Mouse (Mus musculus) neural tube, embryonic 15.5 days (tissue): ENCODE measurements around the gene Bace2. TPM values are rescaled to one million over a fixed set of nuclear protein-coding genes. Genes with fewer than 3 reads are reported as not detected.

Source experiments
- ATAC-seq: fragments of 200-750 bp; cut with Nextera tagmentation; 2 replicates; pipeline ENCODE4 v1.8.0; 2017; ENCODE audit warnings: mild to moderate bottlenecking, moderate TSS enrichment, moderate library complexity; ENCODE audit not compliant: low FRiP score
- H3K27ac ChIP-seq: fragments of 300-500 bp; sonication (generic); replicated peaks from 2 replicates; pipeline ENCODE4 v1.5.1; 2015; ENCODE audit warnings: mild to moderate bottlenecking, inconsistent platforms
- H3K27me3 ChIP-seq: fragments of 300-500 bp; sonication (generic); replicated peaks from 2 replicates; pipeline ENCODE4 v1.6.1; 2015; ENCODE audit warnings: inconsistent platforms
- H3K36me3 ChIP-seq: fragments of 300-500 bp; sonication (generic); 2 replicates; pipeline ENCODE4 v1.6.1; 2015; ENCODE audit warnings: inconsistent platforms
- H3K4me1 ChIP-seq: fragments of 300-500 bp; sonication (generic); 2 replicates; pipeline ENCODE4 v1.6.1; 2015; ENCODE audit warnings: inconsistent platforms
- H3K4me2 ChIP-seq: fragments of 300-500 bp; sonication (generic); 2 replicates; pipeline ENCODE4 v1.6.1; 2015; ENCODE audit warnings: inconsistent platforms, mild to moderate bottlenecking, moderate library complexity
- H3K4me3 ChIP-seq: fragments of 300-500 bp; sonication (generic); replicated peaks from 2 replicates; pipeline ENCODE4 v1.5.1; 2015; ENCODE audit warnings: mild to moderate bottlenecking, inconsistent platforms
- H3K9ac ChIP-seq: fragments of 300-500 bp; sonication (generic); replicated peaks from 2 replicates; pipeline ENCODE4 v1.6.1; 2015; ENCODE audit warnings: mild to moderate bottlenecking, inconsistent platforms
- H3K9me3 ChIP-seq: fragments of 300-500 bp; sonication (generic); replicated peaks from 2 replicates; pipeline ENCODE4 v1.6.1; 2016; ENCODE audit warnings: inconsistent platforms
- WGBS: fragments of 180-500 bp; shearing (Covaris S2); methylation state at CpG from one replicate; pipeline ENCODE4 v1.1.7; 2015; ENCODE audit warnings: mixed read lengths; 5-methylcytosine and 5-hydroxymethylcytosine counted together
- polyA plus RNA-seq: library from polyadenylated mRNA; unstranded; fragments of >200 nt; fragmentation: Nextera tagmentation; extraction: Ambion mirVana; gene quantifications from 2 replicates; pipeline ENCODE4 v1.2.1, GENCODE M21; 2015

The Bace2 gene
- polyA plus RNA-seq, result 7.6 and 8.5 TPM in 2 replicates

- Histone ChIP-seq H3K9ac (peak within 1 kb of the TSS; percentile 39), H3K9me3 (no peaks in the 10 kb centered on the region), H3K36me3 (no peaks in the 10 kb centered on the region), H3K27ac (no peak within 1 kb of the TSS), H3K27me3 (peaks cover 39% of the 10 kb centered on the region), H3K4me2 (peak within 1 kb of the TSS; percentile 98), H3K4me1 (peaks cover 23% of the 10 kb centered on the region), H3K4me3 (peak within 1 kb of the TSS; percentile 48)
- WGBS, result under 1% methylated on average over 53 of the region's 58 CpGs
- peak; percentile 35; the same call in 1 of the 2 replicates for ATAC-seq
Measured at GRCm38 (mm10) chr16:97356499-97357187, at the start of gene Bace2. Gene Bace2, plus strand, starts transcription at chr16:97356742.

DNA sequence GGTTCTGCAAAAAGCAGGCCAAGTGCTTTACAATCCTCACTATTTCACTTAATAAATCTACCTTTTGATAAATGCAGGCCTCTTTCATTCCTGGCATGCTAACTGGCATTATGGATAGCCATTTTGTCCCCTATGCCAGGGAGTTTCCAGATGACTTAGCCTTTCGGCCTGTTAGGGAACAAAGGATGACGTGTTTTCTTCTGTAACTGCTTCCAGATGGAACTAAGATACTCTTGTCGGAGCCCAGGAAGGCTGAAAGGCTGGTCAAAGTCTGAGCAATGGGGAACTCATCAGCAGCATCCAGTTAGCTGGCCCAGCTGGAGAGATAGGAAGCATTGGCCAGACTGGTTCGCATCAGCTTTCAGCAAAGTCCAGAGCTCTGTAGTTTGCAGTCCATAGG, 48.9 kb upstream of the Bace2 start:
- H3K27me3 ChIP-seq, result no peaks in the 10 kb centered on the region
- no peak overlapping the region for H3K4me2 ChIP-seq
- no peak overlapping the region for H3K9ac ChIP-seq
- H3K9me3 ChIP-seq, result no peaks in the 10 kb centered on the region
- no peaks in the 10 kb centered on the region for H3K4me1 ChIP-seq
- ATAC-seq, result no peak
- 64% methylated on average over 4 of the region's 4 CpGs for WGBS
- H3K4me3 ChIP-seq, result no peak overlapping the region
- no peak overlapping the region for H3K27ac ChIP-seq
- H3K36me3 ChIP-seq, result no peaks in the 10 kb centered on the region

- WGBS, result 58% methylated on average over 4 of the region's 4 CpGs
Measured at GRCm38 (mm10) chr16:97309796-97310569, 46.6 kb upstream of the Bace2 start.

GRCm38 (mm10) chr16:97310570-97310846, 46.0 kb upstream of the Bace2 start:
- Histone ChIP-seq H3K4me1 (0 out of 2 replicates have a peak, but pooled peaks cover 3% of the 10 kb centered on the region), H3K27me3 (no peaks in the 10 kb centered on the region), H3K9me3 (no peaks in the 10 kb centered on the region), H3K36me3 (no peaks in the 10 kb centered on the region), H3K4me2 (no peak overlapping the region), H3K27ac (no peak overlapping the region), H3K9ac (no peak overlapping the region), H3K4me3 (no peak overlapping the region)
- no peak for ATAC-seq
- 87% methylated on average over 1 of the region's 1 CpGs for WGBS

More at GRCm38 (mm10) chr16:97309796-97310569, 46.6 kb upstream of the Bace2 start:
- H3K27me3 ChIP-seq, result no peaks in the 10 kb centered on the region
- H3K4me3 ChIP-seq, result no peak overlapping the region
- H3K4me2 ChIP-seq, result no peak overlapping the region
- H3K27ac ChIP-seq, result no peak overlapping the region
- no peaks in the 10 kb centered on the region for H3K9me3 ChIP-seq
- H3K36me3 ChIP-seq, result no peaks in the 10 kb centered on the region
- 0 out of 2 replicates have a peak, but pooled peaks cover 3% of the 10 kb centered on the region for H3K4me1 ChIP-seq
- ATAC-seq, result no peak
- no peak overlapping the region for H3K9ac ChIP-seq

GRCm38 (mm10) chr16:97312960-97313686, 43.4 kb upstream of the Bace2 start:
- Histone ChIP-seq H3K36me3 (no peaks in the 10 kb centered on the region), H3K4me2 (no peak overlapping the region), H3K27me3 (no peaks in the 10 kb centered on the region), H3K9me3 (no peaks in the 10 kb centered on the region), H3K27ac (no peak overlapping the region), H3K4me1 (0 out of 2 replicates have a peak, but pooled peaks cover 3% of the 10 kb centered on the region), H3K4me3 (no peak overlapping the region), H3K9ac (no peak overlapping the region)
- 36% methylated on average over 10 of the region's 10 CpGs for WGBS
- peak; percentile 65 for ATAC-seq

DNA sequence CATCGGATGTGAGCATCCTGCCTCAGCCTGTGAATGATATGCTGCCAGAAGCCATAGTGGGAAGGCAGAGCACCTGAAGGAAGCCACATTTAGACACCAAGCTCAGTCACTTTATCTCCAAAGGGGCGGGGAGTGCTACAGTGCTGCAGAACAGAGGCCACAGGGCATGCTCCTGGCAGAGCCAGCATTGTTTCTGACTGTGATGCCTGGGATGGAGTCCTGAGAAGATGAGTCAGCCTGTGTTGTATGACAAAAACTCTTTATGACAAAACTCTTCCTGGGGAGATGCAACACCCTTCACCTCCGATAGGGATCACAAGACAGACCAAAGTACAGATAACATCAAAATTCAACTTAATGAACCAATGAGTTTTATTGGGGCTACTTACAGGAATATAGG, 35.0 kb upstream of the Bace2 start:
- no peaks in the 10 kb centered on the region for H3K36me3 ChIP-seq
- no peak overlapping the region for H3K4me2 ChIP-seq
- H3K4me3 ChIP-seq, result no peak overlapping the region
- H3K9ac ChIP-seq, result no peak overlapping the region
- H3K4me1 ChIP-seq, result no peaks in the 10 kb centered on the region
- ATAC-seq, result no peak
- no peaks in the 10 kb centered on the region for H3K9me3 ChIP-seq
- H3K27me3 ChIP-seq, result no peaks in the 10 kb centered on the region
- no peak overlapping the region for H3K27ac ChIP-seq
- WGBS, result 89% methylated on average over 3 of the region's 3 CpGs

- Histone ChIP-seq H3K9ac (no peak overlapping the region), H3K27ac (no peak overlapping the region), H3K4me2 (no peak overlapping the region), H3K9me3 (no peaks in the 10 kb centered on the region), H3K4me1 (no peaks in the 10 kb centered on the region), H3K27me3 (no peaks in the 10 kb centered on the region), H3K36me3 (no peaks in the 10 kb centered on the region), H3K4me3 (no peak overlapping the region)
- no peak for ATAC-seq
Measured at GRCm38 (mm10) chr16:97322604-97323003, 33.9 kb upstream of the Bace2 start.

DNA sequence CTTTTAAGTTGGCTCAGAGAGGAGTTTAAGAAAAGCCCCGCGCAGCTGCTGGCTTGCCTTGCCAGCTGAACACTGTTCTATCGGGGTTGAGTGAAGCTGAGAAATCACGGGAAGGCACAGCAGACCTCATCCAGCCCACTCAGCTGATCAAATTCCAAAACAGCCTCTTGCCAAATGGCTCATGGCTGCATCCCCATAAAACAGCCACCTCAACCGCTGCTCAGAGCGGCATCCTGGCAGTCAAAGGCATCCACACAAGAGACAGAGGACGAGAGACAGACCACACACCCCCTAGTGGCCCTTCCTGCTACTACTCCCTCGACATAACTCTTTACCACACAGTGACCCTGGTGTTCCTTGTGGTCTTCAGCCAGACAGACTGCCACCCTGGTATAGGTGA, 30.6 kb upstream of the Bace2 start:
- H3K27ac ChIP-seq, result no peak overlapping the region
- H3K36me3 ChIP-seq, result no peaks in the 10 kb centered on the region
- 28% methylated on average over 8 of the region's 8 CpGs for WGBS
- ATAC-seq, result no peak
- no peak overlapping the region for H3K9ac ChIP-seq
- H3K4me2 ChIP-seq, result no peak overlapping the region
- no peaks in the 10 kb centered on the region for H3K27me3 ChIP-seq
- H3K4me1 ChIP-seq, result no peaks in the 10 kb centered on the region
- H3K4me3 ChIP-seq, result no peak overlapping the region
- no peaks in the 10 kb centered on the region for H3K9me3 ChIP-seq

DNA sequence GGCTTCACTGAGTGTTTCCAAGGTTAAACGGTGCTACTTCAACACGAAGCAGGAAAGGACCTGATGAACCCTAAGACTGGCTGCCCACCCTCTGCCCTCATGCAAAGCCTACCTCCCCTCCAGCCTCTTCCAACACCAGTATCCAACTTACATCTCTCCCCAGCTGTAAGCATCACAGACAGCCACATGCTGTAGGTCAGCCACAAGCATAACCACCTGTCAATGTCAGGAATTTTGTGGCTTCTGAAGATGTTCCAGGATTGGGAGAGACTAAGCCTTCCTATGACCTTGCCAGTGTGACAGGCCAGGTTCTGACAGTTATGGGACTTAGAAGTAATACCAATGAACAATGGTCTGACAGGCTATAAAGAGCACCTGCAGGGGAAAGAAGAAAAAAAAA, 27.9 kb upstream of the Bace2 start:
- ATAC-seq, result no peak
- no peak overlapping the region for H3K4me2 ChIP-seq
- WGBS, result 85% methylated on average over 2 of the region's 2 CpGs

GRCm38 (mm10) chr16:97353013-97353412, 3.5 kb upstream of the Bace2 start:
- no peak for ATAC-seq
- WGBS, result 89% methylated on average over 2 of the region's 2 CpGs
- no peak overlapping the region for H3K27ac ChIP-seq

More for the DNA sequence above, 27.9 kb upstream of the Bace2 start:
- no peaks in the 10 kb centered on the region for H3K36me3 ChIP-seq
- H3K27me3 ChIP-seq, result no peaks in the 10 kb centered on the region
- H3K27ac ChIP-seq, result no peak overlapping the region
- no peak overlapping the region for H3K4me3 ChIP-seq
- no peaks in the 10 kb centered on the region for H3K9me3 ChIP-seq
- no peak overlapping the region for H3K9ac ChIP-seq
- H3K4me1 ChIP-seq, result no peaks in the 10 kb centered on the region

DNA sequence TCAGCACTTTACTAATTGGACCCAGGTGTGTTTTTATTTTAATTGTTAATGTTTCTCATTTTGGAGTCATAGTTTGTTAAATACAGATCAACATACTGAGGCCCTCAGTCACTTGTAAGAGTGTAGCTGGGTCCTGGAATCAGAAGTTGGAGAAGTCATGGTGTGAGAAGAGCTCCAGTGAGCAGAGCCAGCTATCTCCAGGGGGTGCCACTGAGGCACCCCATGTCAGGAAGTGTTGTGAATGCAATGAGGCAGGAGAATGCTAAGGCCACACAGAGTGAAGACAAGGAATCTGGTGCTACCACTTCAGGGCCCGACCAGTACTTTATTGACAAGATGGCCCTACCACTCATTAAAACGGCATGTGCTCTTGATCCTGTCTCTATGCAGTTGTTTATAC, 1.9 kb upstream of the Bace2 start:
- H3K4me2 ChIP-seq, result no peak overlapping the region
- no peak overlapping the region for H3K4me3 ChIP-seq
- peaks cover 33% of the 10 kb centered on the region for H3K27me3 ChIP-seq
- no peak overlapping the region for H3K9ac ChIP-seq
- no peaks in the 10 kb centered on the region for H3K36me3 ChIP-seq
- H3K4me1 ChIP-seq, result peaks cover 23% of the 10 kb centered on the region
- WGBS, result 51% methylated on average over 2 of the region's 2 CpGs
- H3K27ac ChIP-seq, result no peak overlapping the region
- no peaks in the 10 kb centered on the region for H3K9me3 ChIP-seq
- no peak for ATAC-seq

More at GRCm38 (mm10) chr16:97353013-97353412, 3.5 kb upstream of the Bace2 start:
- Histone ChIP-seq H3K4me1 (peaks cover 22% of the 10 kb centered on the region), H3K27me3 (peaks cover 19% of the 10 kb centered on the region), H3K36me3 (no peaks in the 10 kb centered on the region), H3K4me2 (no peak overlapping the region), H3K4me3 (no peak overlapping the region), H3K9ac (no peak overlapping the region), H3K9me3 (no peaks in the 10 kb centered on the region)
